Mouse (Mus musculus) lung, postnatal 14 days (tissue): Measurements from ENCODE around the gene Mrc2.

Experiments
- DNase-seq: peaks from one replicate; pipeline ENCODE4 v3.0.0; 2021

Gene Mrc2

GRCm38 (mm10) chr11:105311291-105311975 lies 19.0 kb downstream of the Mrc2 start:
- peak; percentile 69 for DNase-seq

GRCm38 (mm10) chr11:105312311-105312942 lies 20.0 kb downstream of the Mrc2 start:
- no peak for DNase-seq

- DNase-seq: peak; percentile 60
Measured at GRCm38 (mm10) chr11:105312972-105313632, 20.7 kb downstream of the Mrc2 start.

- DNase-seq: no peak
Measured at GRCm38 (mm10) chr11:105313633-105314014, 21.2 kb downstream of the Mrc2 start.

GRCm38 (mm10) chr11:105315296-105315695 lies 22.9 kb downstream of the Mrc2 start:
- DNase-seq: peak; percentile 29

- no peak for DNase-seq
Measured at GRCm38 (mm10) chr11:105316121-105316520, 23.7 kb downstream of the Mrc2 start.

GRCm38 (mm10) chr11:105317769-105318168 lies 25.3 kb downstream of the Mrc2 start:
- no peak for DNase-seq

GRCm38 (mm10) chr11:105321090-105321489 lies 28.6 kb downstream of the Mrc2 start:
- no peak for DNase-seq

- DNase-seq: peak; percentile 26
Measured at GRCm38 (mm10) chr11:105323530-105323929, 31.1 kb downstream of the Mrc2 start.

- DNase-seq: no peak
Measured at GRCm38 (mm10) chr11:105327101-105327500, 34.7 kb downstream of the Mrc2 start.

GRCm38 (mm10) chr11:105329962-105330361 lies 37.5 kb downstream of the Mrc2 start:
- DNase-seq: no peak

- no peak for DNase-seq
Measured at GRCm38 (mm10) chr11:105331129-105331528, 38.7 kb downstream of the Mrc2 start.

- peak; percentile 72 for DNase-seq
Measured at GRCm38 (mm10) chr11:105331732-105332131, 39.3 kb downstream of the Mrc2 start.

GRCm38 (mm10) chr11:105332468-105332867 lies 40.0 kb downstream of the Mrc2 start:
- DNase-seq: peak; percentile 77

- no peak for DNase-seq
Measured at GRCm38 (mm10) chr11:105333867-105334670, 41.6 kb downstream of the Mrc2 start.

GRCm38 (mm10) chr11:105338596-105339390 lies 46.4 kb downstream of the Mrc2 start:
- DNase-seq: no peak

GRCm38 (mm10) chr11:105345284-105345683 lies 52.8 kb downstream of the Mrc2 start:
- peak; percentile 46 for DNase-seq

- peak; percentile 91 for DNase-seq
Measured at GRCm38 (mm10) chr11:105347162-105348161, 55.0 kb downstream of the Mrc2 start.

GRCm38 (mm10) chr11:105348495-105348982 lies 56.1 kb downstream of the Mrc2 start:
- no peak for DNase-seq

- DNase-seq: no peak
Measured at GRCm38 (mm10) chr11:105349780-105350324, 57.4 kb downstream of the Mrc2 start.
